Mouse (Mus musculus): ENCODE measurements at regions not wholly inside any gene's neighbourhood (a gene's known extent, or its start where the extent isn't known, plus 50 kb on each side); places are given as distances from the start of the nearest gene placed in this dataset.
A peak's percentile ranks its signal among the peaks of the same experiment; 100 is the strongest.
"Not testable (repeated sequence)": the region's sequence is repeated elsewhere in the genome, so short reads cannot be mapped to it uniquely, and the experiment has no call there.

DNA sequence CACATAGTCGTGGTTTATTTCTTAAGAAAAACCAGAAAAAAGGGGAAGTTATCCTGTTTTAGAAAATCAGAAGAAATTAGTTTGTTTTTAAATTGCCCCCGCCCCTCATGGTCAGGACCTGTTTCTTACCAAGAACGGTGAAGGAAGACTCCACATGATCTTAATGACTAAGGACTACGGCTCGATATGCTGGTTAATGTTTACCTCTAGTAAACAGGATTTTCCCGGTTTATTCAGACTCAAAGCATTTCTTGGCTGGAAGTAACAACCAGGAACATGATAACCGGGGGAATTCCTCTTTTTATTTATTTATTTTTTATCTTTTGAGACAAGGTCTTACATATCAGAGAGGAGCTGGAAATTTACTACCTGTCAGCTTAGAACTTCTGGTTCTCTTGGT lies 63.0 kb upstream of the Cd2ap start:
- TF ChIP-seq POLR2AphosphoS2 (IDR thresholded peaks at IDR 0.05; ENCODE audit: low read length), result no peak
- H3K27ac ChIP-seq (ENCODE audit: control insufficient read depth, low read depth, low read length), result no peak overlapping the region
- no peaks in the 10 kb centered on the region for H3K9me3 ChIP-seq (replicated peaks; ENCODE audit: insufficient read depth, low read length)
- no peaks in the 10 kb centered on the region for H3K79me2 ChIP-seq (ENCODE audit: control insufficient read depth, insufficient read depth, low read length, poor library complexity)
- no peak overlapping the region for H3K4me3 ChIP-seq (ENCODE audit: control insufficient read depth in 1 of 2, insufficient read depth in 1 of 2, low read depth in 2 of 2, low read length in 2 of 2)
- H3K9ac ChIP-seq (ENCODE audit: control insufficient read depth, low read depth, low read length, poor library complexity, severe bottlenecking), result no peak overlapping the region
- peak; percentile 26 for DNase-seq (ENCODE audit: low read depth, low spot score)
- 0 out of 4 replicates have a peak, but pooled peaks cover 0 to 2% of the 10 kb centered on the region in 2 experiments for H3K4me1 ChIP-seq (ENCODE audit: control insufficient read depth in 1 of 2, insufficient read depth in 2 of 2, low read length in 2 of 2)
- no peaks in the 10 kb centered on the region; a peak in 2 of 4 replicates for H3K36me3 ChIP-seq (ENCODE audit: control insufficient read depth in 1 of 2, insufficient read depth in 2 of 2, low read length in 2 of 2)
- H3K27me3 ChIP-seq (ENCODE audit: control insufficient read depth in 1 of 2, insufficient read depth in 2 of 2, low read length in 2 of 2), result no peaks in the 10 kb centered on the region

DNA sequence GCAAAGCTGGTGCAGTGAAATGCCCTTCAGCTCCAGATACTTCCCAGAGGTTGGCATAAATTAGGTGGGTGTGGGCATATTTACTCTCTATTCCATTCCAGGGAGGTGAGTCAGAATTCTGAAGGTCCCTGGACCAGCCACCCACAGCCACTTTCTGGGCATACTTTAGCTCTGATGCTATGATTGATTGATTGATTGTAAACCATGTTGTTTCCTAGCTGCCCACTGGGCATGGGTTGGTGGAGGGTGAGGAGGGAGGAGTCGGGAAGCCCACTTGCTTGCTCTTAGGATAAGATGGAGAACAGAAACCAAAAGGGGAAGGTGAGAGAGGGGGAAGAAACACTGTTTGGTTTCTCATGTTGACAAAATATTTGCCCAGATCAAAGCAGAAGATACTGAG lies 62.1 kb upstream of the Cd2ap start:
- no peaks in the 10 kb centered on the region; a peak in 2 of 4 replicates for H3K36me3 ChIP-seq (ENCODE audit: control insufficient read depth in 1 of 2, insufficient read depth in 2 of 2, low read length in 2 of 2)
- no peak overlapping the region for H3K9ac ChIP-seq (ENCODE audit: control insufficient read depth, low read depth, low read length, poor library complexity, severe bottlenecking)
- TF ChIP-seq USF1 (IDR thresholded peaks at IDR 0.05; ENCODE audit: low read depth, low read length) (no peak), ETS1 (IDR thresholded peaks at IDR 0.05; ENCODE audit: low read depth, low read length) (no peak), ZKSCAN1 (IDR thresholded peaks at IDR 0.05; ENCODE audit: low read depth, low read length) (no peak), MYC (IDR thresholded peaks at IDR 0.05; ENCODE audit: low read depth, low read length) (no peak), ZNF384 (IDR thresholded peaks at IDR 0.05; ENCODE audit: low read depth, low read length) (no peak), ZMIZ1 (IDR thresholded peaks at IDR 0.05; ENCODE audit: low read depth, low read length) (no peak), POLR2AphosphoS2 (IDR thresholded peaks at IDR 0.05; ENCODE audit: low read length) (no peak), CHD2 (IDR thresholded peaks at IDR 0.05; ENCODE audit: low read length) (no peak), RCOR1 (IDR thresholded peaks at IDR 0.05; ENCODE audit: low read depth, low read length) (no peak), MEF2A (IDR thresholded peaks at IDR 0.05; ENCODE audit: extremely low read depth, insufficient replicate concordance, low read depth, low read length, poor library complexity, severe bottlenecking) (no peak)
- H3K9me3 ChIP-seq (replicated peaks; ENCODE audit: insufficient read depth, low read length), result no peaks in the 10 kb centered on the region
- no peak for DNase-seq (ENCODE audit: low read depth, low spot score)
- H3K79me2 ChIP-seq (ENCODE audit: control insufficient read depth, insufficient read depth, low read length, poor library complexity), result no peaks in the 10 kb centered on the region
- H3K27ac ChIP-seq (ENCODE audit: control insufficient read depth, low read depth, low read length), result no peak overlapping the region
- no peaks in the 10 kb centered on the region for H3K27me3 ChIP-seq (ENCODE audit: control insufficient read depth in 1 of 2, insufficient read depth in 2 of 2, low read length in 2 of 2)
- no peak overlapping the region for H3K4me3 ChIP-seq (ENCODE audit: control insufficient read depth in 1 of 2, insufficient read depth in 1 of 2, low read depth in 2 of 2, low read length in 2 of 2)
- 0 out of 4 replicates have a peak, but pooled peaks cover 0 to 2% of the 10 kb centered on the region in 2 experiments for H3K4me1 ChIP-seq (ENCODE audit: control insufficient read depth in 1 of 2, insufficient read depth in 2 of 2, low read length in 2 of 2)

DNA sequence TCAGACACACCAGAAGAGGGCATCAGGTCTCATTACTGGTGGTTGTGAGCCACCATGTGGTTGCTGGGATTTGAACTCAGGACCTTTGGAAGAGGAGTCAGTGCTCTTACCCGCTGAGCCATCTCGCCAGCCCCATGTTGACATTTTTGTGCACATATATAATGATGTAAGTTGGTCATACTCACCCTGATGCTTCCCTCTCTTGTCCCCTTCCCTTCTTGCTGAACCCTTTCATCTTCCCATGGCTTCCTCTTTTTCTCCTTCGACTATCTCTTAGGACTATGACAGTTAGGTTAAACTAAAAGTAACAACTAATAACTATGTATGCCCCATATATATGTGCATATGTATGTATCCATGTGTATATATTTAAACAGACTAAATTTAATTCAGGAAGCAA lies 61.0 kb upstream of the Cd2ap start:
- H3K36me3 ChIP-seq (ENCODE audit: control insufficient read depth in 1 of 2, insufficient read depth in 2 of 2, low read length in 2 of 2); H3K27me3 ChIP-seq (ENCODE audit: control insufficient read depth in 1 of 2, insufficient read depth in 2 of 2, low read length in 2 of 2); H3K4me1 ChIP-seq (ENCODE audit: control insufficient read depth in 1 of 2, insufficient read depth in 2 of 2, low read length in 2 of 2); H3K9ac ChIP-seq (ENCODE audit: control insufficient read depth, low read depth, low read length, poor library complexity, severe bottlenecking); H3K9me3 ChIP-seq (replicated peaks; ENCODE audit: insufficient read depth, low read length); DNase-seq (ENCODE audit: low read depth, low spot score); H3K4me3 ChIP-seq (ENCODE audit: control insufficient read depth in 1 of 2, insufficient read depth in 1 of 2, low read depth in 2 of 2, low read length in 2 of 2); H3K27ac ChIP-seq (ENCODE audit: control insufficient read depth, low read depth, low read length); H3K79me2 ChIP-seq (ENCODE audit: control insufficient read depth, insufficient read depth, low read length, poor library complexity): not testable (repeated sequence)
